Mouse (Mus musculus): Measurements from ENCODE around the gene Irs3. TPM values are rescaled to one million over a fixed set of nuclear protein-coding genes. Genes with fewer than 3 reads are reported as not detected.
A peak's percentile ranks its signal among the peaks of the same experiment; 100 is the strongest.
"Not testable (repeated sequence)": the region's sequence is repeated elsewhere in the genome, so short reads cannot be mapped to it uniquely, and the experiment has no call there.

The Irs3 gene
- total RNA-seq, 4 experiments from 2014 or later: 0.18 to 0.26 TPM; not detected in 2

DNA sequence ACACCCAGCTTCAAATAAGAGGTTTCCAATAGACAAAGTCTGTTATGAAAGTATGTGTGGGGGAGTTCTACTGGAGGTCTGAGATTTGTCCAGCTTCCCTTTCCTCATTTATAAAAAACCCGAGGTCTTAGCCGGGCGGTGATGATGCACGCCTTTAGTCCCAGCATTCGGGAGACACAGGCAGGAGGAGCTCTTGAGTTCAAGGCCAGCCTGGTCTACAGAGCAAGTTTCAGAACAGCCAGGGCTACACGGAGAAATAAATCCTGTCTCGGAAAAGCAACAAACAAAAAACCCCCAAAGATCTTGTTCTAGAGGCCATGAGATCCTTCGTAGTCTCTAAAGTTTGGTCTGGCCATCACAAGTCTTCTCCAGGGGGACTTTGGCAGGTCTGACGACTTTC is 17.5 kb downstream of the Irs3 start:
- no peak for DNase-seq (ENCODE audit: low spot score in 2 of 2)

DNA sequence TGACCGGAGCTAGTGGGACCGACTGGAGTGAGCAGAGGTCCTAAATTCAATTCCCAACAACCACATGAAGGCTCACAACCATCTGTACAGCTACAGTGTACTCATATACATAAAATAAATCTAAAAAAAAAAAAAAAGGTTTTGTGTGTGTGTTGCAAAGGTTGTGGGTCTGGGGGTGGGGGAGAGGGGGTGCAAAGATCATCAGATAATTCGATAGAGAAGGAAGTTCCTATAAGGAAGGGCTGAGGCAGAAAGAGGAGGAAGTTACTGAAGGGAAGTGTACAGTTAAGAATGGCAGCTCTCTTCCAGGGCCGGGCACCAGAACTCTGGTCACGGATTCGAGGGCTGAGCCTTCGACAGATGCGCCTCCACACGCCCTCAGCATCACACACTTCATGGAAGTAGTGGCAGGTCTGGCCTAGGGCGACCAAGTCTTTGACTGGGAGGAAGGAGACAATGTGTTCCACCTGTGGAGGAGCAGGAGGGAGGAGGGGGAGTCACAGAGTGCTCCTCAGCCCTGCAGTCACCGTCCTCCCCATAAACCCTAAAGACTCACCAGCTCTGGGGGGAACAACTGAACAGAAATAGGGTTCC is 21.5 kb downstream of the Irs3 start:
- DNase-seq (ENCODE audit: low spot score in 2 of 2): no peak

DNA sequence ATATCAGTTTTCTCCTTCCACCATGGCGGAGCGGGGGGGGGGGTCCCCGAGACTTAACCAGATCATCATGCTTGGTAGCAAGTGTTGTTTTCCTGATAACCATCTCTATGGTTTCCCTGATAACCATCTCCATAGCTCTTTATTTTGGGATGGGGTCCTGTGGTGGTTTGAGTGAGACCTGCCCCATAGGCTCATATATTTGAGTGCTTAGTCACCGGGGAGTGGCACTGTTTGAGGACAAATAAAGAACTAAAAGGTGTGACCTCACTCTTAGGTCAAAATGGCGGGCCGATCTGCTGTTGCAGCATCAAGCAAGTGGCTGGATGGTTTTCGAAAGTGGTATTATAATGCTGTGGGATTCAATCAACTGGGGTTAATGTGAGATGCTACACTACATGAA is 30.2 kb downstream of the Irs3 start:
- no peak for DNase-seq (ENCODE audit: low spot score in 2 of 2)

DNA sequence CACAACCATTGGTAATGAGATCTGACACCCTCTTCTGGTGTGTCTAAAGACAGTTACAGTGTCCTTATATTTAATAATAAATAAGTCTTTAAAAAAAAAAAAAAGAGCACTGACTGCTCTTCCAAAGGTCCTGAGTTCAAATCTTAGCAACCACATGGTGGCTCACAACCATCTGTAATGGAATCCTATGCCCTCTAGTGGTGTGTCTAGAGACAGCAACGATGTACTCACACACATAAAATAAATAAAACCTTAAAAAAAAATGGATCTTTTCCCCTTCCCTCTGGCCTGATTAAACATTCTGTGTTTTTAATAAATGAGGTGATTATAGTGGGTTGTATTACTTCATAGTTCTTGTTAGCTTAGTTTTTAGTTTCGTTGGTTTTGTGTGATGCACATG is 30.6 kb downstream of the Irs3 start:
- DNase-seq (ENCODE audit: low spot score in 2 of 2): not testable (repeated sequence)

DNA sequence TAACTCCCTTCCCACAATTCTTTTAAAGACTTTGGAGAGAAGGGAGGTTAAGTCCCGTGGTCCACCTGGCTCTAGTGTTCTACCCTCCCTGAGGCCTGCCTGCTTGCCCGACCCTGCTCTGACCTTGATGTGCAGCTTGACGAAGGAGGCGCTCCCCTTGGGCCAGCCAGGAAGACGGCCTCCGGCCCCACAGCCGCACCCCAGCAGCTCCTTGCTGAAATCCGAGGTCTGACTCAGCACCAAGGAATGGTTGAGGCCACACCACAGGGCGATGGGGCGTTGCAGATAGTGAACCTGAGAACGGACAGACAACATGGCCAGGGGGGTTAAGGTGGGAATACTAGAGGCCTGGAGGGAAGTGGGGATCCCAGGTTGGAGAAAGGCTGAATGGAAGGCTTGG is 32.0 kb downstream of the Irs3 start, which contains the start of gene Pcolce:
Gene Pcolce, minus strand, starts transcription at position 235 of the 400 bp plus-strand sequence.
- no peak for DNase-seq (ENCODE audit: low spot score in 2 of 2)

DNA sequence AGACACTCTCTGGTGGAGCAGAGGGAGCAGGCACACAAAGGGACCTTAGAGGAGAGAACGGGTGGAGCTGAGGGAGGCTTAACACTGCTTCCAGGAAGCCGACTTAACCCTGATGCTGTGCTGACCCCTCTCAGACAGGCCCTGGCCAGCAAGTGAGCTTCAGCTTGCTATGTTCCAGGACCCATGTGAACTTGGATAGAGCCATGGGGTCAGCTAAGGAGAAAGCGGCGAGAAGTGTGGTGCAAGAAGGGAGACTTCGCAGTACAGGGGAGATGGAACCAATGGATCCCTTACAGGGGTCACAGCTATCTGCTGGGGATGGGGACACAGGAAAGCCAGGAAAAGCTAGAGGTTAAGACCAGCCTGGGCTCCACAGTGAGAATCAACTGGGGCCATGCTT is 32.4 kb downstream of the Irs3 start:
- DNase-seq (ENCODE audit: low spot score in 2 of 2): no peak

DNA sequence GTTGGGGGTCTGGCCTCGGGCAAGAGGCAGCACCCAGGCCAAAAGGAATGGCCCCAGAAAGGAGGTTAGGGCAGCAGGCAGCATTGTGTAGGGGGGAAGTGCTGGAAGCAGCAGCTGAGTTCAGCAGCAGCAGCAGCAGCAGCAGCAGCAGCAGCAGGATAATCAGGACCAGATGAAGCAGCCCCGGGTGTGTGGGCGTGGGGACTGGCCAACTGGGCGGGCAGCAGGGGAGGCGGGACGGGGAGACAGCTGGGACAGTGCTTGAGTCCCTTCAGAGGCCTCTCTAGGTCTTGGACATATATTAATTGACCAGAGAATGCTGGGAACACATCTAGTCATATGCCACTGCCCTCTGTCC is 34.3 kb downstream of the Irs3 start:
- DNase-seq (ENCODE audit: low spot score in 2 of 2): no peak

DNA sequence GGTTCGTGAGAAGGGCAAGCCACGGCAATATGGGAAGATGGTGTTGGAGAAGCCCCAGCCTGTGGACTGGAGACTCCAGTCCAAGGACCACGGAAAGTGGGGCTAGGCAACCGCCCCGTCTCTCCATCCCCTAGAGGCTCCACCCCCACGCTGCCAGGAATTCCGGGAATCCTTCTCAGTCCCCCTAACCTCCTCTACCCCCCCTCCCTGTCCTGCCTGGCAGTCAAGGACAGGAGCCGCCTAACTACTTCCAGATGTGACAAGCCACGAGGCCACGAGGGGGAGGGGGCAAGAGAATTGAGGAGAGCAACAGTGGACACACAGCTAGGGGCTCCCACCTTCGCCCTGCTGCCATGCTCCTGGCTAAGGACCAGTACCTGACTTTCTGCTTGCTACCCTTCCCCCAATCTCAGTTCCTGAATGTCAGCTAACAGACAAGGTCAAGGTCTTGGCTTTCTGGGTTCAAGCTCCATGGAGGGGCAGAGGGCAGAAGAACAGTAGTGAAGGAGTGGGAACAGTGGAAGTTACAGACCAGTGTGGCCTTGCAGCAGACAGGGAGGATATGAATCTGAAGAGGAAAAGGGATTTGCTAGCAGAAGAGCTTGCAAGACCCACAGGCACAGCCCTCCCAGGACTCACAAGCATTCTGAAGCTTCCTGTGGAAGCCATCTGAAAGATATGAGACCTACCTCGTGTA is 34.8 kb downstream of the Irs3 start:
- DNase-seq (ENCODE audit: low spot score in 2 of 2): no peak

DNA sequence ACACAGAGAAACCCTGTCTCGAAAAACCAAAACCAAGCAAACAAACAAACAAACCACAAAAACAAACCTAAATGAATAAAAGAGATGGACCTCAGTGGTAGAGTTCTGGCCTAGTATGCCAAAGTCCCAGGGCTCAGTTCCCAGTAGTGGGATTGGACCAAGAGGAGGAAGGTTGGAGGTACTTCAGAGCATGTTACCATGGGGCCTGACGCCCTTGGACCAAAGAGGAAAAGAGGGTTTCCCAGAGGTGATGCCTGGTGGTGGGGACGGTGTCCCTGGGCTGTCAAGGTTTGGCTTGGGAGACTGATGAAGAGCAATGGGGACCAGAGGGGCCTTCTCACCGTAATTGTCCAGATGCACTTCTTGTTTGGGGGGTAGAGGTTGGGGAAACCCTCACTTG is 35.5 kb downstream of the Irs3 start:
- DNase-seq (ENCODE audit: low spot score in 2 of 2): no peak

DNA sequence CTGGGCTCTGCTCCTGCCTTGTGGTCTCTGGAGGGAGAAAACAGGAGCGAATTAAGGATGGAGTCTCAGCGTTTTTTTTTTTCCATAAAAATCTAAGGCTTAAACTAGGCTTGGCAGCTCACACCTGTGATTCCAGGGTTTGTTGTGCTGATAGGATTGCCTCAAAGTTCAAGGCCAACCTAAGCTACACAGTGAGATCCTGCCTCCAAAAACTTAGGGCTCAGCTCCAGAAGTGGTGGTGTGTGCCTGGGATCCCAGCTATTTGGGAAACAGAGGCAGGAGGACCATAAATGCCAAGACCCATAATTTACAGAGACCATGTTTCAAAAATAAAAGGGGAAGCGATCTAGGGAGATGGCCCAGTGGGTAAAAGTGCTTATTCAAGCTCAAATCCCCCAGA is 36.2 kb downstream of the Irs3 start:
- no peak for DNase-seq (ENCODE audit: low spot score in 2 of 2)

DNA sequence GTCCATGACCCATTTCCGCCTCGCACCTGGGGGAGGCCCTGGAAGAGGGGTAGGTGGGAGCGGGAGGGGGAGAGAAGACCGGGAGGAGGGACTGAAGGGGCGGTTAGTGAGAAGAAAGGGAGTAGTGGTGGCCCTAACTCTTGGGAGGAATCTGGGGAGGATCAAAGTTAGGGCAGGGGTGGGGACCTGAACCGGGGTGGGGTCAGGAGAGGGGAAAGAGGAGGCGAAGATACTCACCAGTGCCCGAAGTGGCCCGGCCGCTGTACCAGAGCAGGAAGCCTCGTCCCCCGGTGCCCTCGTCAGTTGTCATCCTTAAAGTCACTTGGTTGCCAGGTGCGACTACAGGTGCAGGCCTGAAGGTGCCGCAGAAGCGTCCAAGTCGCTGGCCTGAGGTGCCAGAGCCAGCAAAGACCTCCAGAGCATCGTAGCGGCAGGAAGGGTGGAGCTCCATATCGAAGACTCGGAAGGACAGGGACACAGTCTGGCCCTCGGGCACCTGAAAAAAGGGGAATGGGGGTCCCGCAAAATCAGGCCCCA is 36.8 kb downstream of the Irs3 start:
- no peak for DNase-seq (ENCODE audit: low spot score in 2 of 2)

DNA sequence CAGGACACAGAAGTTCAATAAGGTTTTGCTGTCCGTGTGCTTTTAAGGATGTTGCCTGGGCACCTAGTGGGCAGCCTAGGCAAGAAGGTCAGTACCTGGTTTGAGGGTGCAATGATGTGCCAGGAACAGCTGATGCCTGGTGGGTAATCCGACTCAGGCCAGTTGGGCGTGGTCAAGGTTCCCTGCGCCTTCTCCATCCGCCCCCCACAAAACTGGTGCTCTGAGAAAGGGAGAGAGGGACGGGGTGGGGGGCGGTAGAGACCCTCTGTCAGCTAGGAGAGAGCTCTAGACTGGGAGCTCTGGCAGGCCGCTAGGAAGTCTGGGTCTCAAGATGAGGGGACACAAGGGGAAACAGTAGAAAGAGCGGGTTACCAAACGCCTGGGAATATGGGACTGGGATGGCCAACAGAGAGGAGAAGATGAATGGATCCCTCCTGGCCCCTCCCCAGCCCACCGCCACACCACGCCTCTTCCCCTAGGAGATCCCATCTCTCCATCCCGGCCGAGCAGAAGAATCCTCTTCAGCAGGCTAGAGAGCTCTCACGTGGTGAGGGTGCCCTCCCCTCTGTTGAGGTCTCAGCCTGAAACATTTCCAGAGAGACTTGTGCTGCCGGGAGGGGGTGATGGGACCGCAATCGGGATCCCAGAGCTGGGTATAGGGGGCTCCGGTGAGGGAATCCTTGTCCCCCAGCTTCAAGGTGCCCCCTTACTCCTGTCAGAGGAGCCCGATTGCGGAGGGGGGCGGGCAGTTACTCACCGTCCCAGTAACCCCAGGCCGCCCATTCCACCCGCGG is 37.5 kb downstream of the Irs3 start:
- DNase-seq (ENCODE audit: low spot score in 2 of 2): no peak

DNA sequence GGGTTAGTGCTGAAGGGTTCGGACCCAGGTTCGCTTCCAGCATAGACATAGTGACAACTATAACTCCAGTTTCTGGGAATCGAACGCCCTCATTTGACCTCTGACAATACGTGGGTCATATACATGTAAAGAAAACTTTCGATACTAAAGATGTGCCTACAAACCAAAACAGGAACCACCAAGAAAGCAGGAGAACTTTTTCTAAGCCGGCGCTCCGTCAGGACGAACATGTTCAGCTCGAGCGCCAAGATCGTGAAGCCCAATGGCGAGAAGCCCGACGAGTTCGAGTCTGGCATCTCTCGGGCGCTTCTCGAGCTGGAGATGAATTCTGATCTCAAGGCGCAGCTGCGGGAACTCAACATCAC is 44.2 kb downstream of the Irs3 start:
- DNase-seq (ENCODE audit: low spot score in 2 of 2): no peak

DNA sequence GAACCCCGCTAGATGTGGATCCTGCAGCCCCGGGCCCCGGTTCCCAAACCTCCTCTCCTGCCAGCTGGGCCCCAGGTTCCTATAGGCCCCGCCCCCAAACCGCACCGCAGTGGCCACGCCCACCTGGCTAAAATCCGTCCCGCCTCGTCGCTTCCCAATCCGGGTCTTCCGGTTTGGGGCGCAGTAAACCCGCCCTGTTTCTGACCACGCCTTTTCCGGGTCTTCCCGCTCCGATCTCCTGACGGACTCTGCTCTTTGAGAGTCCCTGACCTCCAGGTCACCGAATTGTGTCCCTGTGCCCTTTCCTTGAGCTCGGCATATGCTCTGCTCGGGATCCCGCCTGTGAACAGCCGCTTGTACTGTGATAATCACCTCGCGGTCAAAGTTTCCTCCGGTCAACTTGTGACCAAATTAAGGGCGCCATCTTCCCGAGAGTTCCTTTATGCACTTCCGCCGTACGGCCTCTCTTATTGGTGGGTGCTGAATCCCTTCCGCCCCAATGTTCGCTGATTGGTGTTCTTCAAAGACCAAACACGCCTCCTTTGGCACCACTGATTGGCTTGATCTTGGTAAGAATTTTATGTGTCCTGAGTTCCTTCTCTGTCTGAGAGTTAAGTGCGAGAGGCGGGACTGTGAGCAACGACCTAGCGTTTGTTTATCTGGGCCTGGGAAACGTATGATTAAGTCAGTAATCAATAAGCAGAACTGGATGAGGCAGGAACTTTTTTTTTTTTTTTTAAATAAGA is 44.7 kb downstream of the Irs3 start, which contains the start of gene Mospd3:
Gene Mospd3, minus strand, starts transcription at position 440 of the 746 bp plus-strand sequence.
- peak; percentile 93 to 95 for DNase-seq (ENCODE audit: low spot score in 2 of 2)

DNA sequence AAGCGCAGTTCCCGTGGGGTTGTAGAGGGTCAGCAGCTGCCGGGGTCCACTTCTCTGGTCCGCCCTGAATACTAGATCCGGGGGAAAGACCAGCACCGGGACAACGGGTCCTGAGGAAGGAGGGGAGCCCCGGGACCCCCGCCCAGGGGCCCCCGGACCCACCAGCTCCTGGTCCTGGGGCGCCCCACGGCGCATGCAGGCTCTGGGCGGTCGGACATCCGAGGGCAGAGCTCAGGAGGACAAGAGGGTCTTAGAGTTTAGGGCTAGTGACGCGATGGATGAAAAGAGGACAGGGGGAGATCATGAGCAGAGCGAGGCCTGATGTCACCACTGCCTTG is 45.3 kb downstream of the Irs3 start:
- DNase-seq (ENCODE audit: low spot score in 2 of 2): peak in 1 of 2 experiments; percentile 12

DNA sequence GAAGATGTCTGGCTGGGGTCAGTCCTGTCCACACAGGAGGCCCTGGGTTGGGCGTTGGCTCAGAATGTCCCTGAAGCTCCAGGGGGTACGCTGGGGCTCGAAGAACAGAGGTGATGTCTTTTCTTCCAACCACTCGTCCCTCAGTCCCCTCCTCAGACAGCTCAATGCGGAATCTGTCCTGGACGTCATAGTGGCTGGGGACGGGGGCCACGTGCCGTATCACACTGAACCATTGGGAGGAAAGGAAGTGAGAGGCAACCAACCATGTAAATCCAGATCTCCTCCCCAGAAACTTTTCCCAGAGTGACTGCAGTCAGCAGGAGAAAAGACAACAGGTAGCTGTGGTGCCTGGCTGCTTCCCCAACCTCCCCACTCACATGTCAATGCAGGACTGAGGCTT is 45.9 kb downstream of the Irs3 start:
- no peak for DNase-seq (ENCODE audit: low spot score in 2 of 2)

DNA sequence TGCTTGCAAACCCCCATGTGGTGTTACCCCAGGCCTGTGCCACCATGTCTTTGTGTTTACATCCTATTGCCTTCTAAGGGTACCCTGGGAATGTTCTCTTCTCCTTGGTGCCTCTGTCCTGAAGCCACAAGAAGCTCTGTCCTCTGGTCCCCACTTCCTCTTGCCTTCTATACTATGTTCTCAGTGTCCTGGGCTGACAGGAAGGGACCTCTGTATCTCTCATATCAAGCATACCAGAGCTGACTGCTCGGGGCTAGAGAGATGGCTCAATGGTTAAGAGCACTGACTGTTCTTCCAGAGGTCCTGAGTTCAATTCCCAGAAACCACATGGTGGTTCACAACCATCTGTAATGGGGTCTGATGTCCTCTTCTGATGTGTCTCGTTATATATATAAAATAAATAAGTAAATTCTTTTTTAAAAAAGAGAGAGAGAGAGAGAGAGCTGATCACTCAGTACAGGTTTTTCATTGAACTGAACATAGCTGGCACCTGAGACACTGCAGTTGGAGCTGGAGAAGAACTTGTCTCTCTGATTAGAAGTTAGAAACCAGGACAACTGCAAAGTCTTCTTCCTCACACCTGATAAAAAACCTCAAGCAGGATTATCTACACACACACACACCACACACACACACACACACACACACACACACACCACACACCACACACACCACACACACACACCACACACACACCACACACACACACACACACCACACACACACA is 47.3 kb downstream of the Irs3 start:
- no peak for DNase-seq (ENCODE audit: low spot score in 2 of 2)

DNA sequence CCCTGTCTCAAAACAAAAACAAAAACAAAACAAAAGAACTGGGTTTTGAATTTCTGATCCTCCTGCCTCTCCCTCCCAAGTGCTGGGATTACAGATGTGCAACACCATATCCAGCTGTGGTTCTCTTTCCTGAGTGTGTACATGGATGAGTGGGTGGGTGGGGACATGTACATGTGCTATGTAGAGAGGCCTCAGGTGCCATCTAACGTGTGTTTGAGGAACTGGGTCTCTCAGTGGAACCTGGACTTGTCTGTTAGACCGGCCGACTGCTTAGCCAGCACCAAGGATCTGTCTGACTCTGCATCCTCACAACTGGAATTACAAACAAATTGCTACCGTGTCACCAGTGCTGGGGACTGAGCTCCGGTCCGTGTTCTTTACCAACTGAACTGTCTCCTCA is 47.9 kb downstream of the Irs3 start:
- no peak for DNase-seq (ENCODE audit: low spot score in 2 of 2)

DNA sequence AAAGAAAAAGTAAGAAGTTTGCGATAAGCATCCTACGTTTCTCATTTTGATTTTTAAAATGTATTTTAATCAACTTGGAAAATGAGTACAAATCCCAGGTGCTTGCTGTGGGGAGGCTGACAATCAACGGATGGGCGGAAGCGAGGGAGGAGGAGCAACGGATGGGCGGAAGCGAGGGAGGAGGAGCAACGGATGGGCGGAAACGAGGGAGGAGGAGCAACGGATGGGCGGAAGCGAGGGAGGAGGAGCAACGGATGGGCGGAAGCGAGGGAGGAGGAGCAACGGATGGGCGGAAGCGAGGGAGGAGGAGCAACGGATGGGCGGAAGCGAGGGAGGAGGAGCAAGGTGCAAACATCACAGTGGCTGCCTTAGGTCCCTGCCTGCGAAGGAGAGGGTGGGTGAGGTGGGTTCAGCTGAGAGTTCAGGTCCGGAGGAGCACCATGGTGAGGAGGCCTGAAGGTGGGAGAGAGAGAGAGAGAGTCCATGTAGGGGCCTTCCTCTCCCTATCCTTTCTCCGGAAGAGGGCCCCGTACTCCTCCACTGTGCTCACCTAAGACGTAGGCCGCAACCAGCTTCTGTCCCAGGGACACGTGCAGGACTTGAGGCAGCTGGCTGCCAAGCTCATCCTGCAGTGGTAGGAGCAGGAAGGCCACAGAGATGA is 48.8 kb downstream of the Irs3 start:
- DNase-seq (ENCODE audit: low spot score in 2 of 2): no peak

DNA sequence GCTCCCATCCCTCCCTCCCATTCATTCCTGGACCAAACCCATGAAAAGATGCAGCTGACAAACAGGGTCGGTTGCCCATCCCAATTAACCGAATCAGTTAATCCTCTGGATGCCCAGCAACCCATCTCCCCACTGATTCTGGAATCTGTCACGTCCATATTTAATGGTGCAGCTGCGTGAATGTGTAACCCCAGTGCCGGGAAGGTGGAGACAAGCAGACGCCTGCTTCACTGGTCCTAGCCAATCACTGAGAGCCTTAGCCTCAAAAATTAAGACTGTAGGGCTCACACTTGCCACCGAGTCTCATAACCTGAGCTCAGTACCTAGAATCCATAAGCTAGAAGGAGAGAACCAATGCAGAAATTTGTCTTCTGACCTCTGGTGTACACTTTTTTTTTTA is 49.6 kb downstream of the Irs3 start:
- DNase-seq (ENCODE audit: low spot score in 2 of 2): no peak

Data from left cerebral cortex, adult 8-10 months (tissue).